Mouse (Mus musculus) brain, embryonic 14.5 days (tissue): ENCODE measurements around the gene Kremen1.

ENCODE experiments used
- CTCF ChIP-seq: fragments of 200-500 bp; IDR thresholded peaks from 2 replicates; pipeline ENCODE4 v1.5.1; 2012; ENCODE audit warnings: inconsistent platforms, mild to moderate bottlenecking, moderate library complexity, borderline replicate concordance; ENCODE audit not compliant: insufficient read depth, insufficient read length; ENCODE audit errors: extremely low read depth
- POLR2A ChIP-seq: fragments of 200-500 bp; IDR thresholded peaks from 2 replicates; pipeline ENCODE4 v1.6.1; 2012; ENCODE audit warnings: mild to moderate bottlenecking, inconsistent platforms, borderline replicate concordance; ENCODE audit not compliant: poor library complexity, insufficient read depth, insufficient read length, severe bottlenecking; ENCODE audit errors: extremely low read depth

- TF ChIP-seq CTCF: no peak
- no peak for TF ChIP-seq POLR2A
Measured at GRCm38 (mm10) chr11:5239706-5240690, 21.4 kb downstream of the Kremen1 start.
